Mouse (Mus musculus) spleen, postnatal 14 days (tissue): Measurements from ENCODE around the gene Gm20850.
"Not testable (repeated sequence)": the region's sequence is repeated elsewhere in the genome, so short reads cannot be mapped to it uniquely, and the experiment has no call there.

ENCODE experiments used
- DNase-seq, 2 experiments: peaks; one replicate each; pipeline ENCODE4 v3.0.0; 2021 to 2022; ENCODE audit warnings: low spot score in 2 of 2

Gene Gm20850

DNA sequence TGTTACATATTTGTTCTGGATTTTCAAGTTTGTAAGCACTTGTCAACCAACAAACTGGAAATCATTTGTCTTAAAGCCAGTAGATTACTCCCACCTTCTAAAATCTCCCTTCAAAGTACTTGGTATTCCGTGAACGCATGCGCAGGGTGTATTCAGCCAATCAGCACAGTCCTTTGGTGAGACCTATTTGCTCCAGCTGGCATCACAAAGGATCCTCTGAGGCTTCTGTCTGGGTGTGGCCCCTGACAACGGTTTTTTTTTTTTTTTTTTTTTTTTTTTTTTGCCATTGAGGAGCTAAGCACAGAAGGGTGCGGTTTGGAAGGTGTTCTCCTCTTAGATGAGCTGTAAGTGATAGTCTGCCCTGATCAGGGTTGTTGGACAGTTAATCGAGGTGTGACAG, at the start of gene Gm20850:
Gene Gm20850, plus strand, starts transcription at position 301 of the 400 bp plus-strand sequence.
- DNase-seq, result not testable (repeated sequence)
